Mouse (Mus musculus) MEL (cell line): ENCODE measurements around the gene Lyrm1. TPM values are rescaled to one million over a fixed set of nuclear protein-coding genes. Genes with fewer than 3 reads are reported as not detected.

Experiments used
- DNase-seq: peaks from one replicate; pipeline ENCODE4 v3.0.0; 2011; ENCODE audit warnings: low read depth, low spot score
- H3K27ac ChIP-seq: 2 replicates; pipeline ENCODE4 v1.5.1; 2012; ENCODE audit warnings: low read depth, mild to moderate bottlenecking, control low read depth, low read length, moderate library complexity; ENCODE audit not compliant: control insufficient read depth
- H3K27me3 ChIP-seq, 2 experiments: fragments of 150-350 bp in 1 of 2; sonication (generic) in 1 of 2; 2 replicates each; pipeline ENCODE4 v1.6.1; 2012; ENCODE audit warnings: low read length in 2 of 2, mild to moderate bottlenecking in 2 of 2, improper control_type of control experiment in 1 of 2, moderate library complexity in 1 of 2; ENCODE audit not compliant: insufficient read depth in 2 of 2, control insufficient read depth in 1 of 2
- H3K36me3 ChIP-seq, 2 experiments: 2 replicates each; pipeline ENCODE4 v1.6.1; 2012 to 2014; ENCODE audit warnings: low read length in 2 of 2, improper control_type of control experiment in 1 of 2, inconsistent platforms in 1 of 2, mild to moderate bottlenecking in 1 of 2; ENCODE audit not compliant: insufficient read depth in 2 of 2, control insufficient read depth in 1 of 2
- H3K4me1 ChIP-seq, 2 experiments: fragments of 150-350 bp in 1 of 2; sonication (generic) in 1 of 2; 2 replicates each; pipeline ENCODE4 v1.6.1; 2012; ENCODE audit warnings: low read length in 2 of 2, improper control_type of control experiment in 1 of 2, mild to moderate bottlenecking in 1 of 2; ENCODE audit not compliant: insufficient read depth in 2 of 2, control insufficient read depth in 1 of 2
- H3K4me3 ChIP-seq, 2 experiments: fragments of 150-350 bp in 1 of 2; sonication (generic) in 1 of 2; 2 replicates each; pipeline ENCODE4 v1.5.1; 2012; ENCODE audit warnings: low read depth in 2 of 2, low read length in 2 of 2, mild to moderate bottlenecking in 2 of 2, moderate library complexity in 2 of 2, control low read depth in 1 of 2, improper control_type of control experiment in 1 of 2; ENCODE audit not compliant: control insufficient read depth in 1 of 2, insufficient read depth in 1 of 2
- H3K79me2 ChIP-seq: 2 replicates; pipeline ENCODE4 v1.6.1; 2012; ENCODE audit warnings: mild to moderate bottlenecking, low read length, moderate library complexity; ENCODE audit not compliant: control insufficient read depth, poor library complexity, insufficient read depth
- H3K9ac ChIP-seq: 2 replicates; pipeline ENCODE4 v1.6.1; 2012; ENCODE audit warnings: low read depth, mild to moderate bottlenecking, control low read depth, low read length, moderate library complexity; ENCODE audit not compliant: control insufficient read depth, poor library complexity, severe bottlenecking
- H3K9me3 ChIP-seq: fragments of 150-350 bp; sonication (generic); replicated peaks from 2 replicates; pipeline ENCODE4 v1.6.1; 2012; ENCODE audit warnings: mild to moderate bottlenecking, low read length, improper control_type of control experiment, moderate library complexity; ENCODE audit not compliant: insufficient read depth
- BHLHE40 ChIP-seq: IDR thresholded peaks from 2 replicates; pipeline ENCODE4 v1.6.1; 2012; ENCODE audit warnings: low read depth, mild to moderate bottlenecking, inconsistent platforms, low read length, improper control_type of control experiment, borderline replicate concordance
- CTCF ChIP-seq, 3 experiments: IDR thresholded peaks in 2 of 3; conservative IDR thresholded peaks in 1 of 3; 2 replicates each; pipeline ENCODE4 v1.5.1; 2011 to 2012; ENCODE audit warnings: low read length in 3 of 3, low read depth in 2 of 3, mild to moderate bottlenecking in 2 of 3, improper control_type of control experiment in 1 of 3, inconsistent platforms in 1 of 3, mixed read lengths in 1 of 3, moderate library complexity in 1 of 3; ENCODE audit not compliant: control insufficient read depth in 1 of 3, insufficient read depth in 1 of 3, poor library complexity in 1 of 3, severe bottlenecking in 1 of 3
- E2F4 ChIP-seq: IDR thresholded peaks from 2 replicates; pipeline ENCODE4 v1.6.1; 2011; ENCODE audit warnings: low read depth, low read length, improper control_type of control experiment, borderline replicate concordance
- EP300 ChIP-seq, 2 experiments: IDR thresholded peaks; 2 replicates each; pipeline ENCODE4 v1.6.1; 2011; ENCODE audit warnings: improper control_type of control experiment in 2 of 2, low read length in 2 of 2, low read depth in 1 of 2, mild to moderate bottlenecking in 1 of 2
- GABPA ChIP-seq: IDR thresholded peaks from 2 replicates; pipeline ENCODE4 v1.6.1; 2012; ENCODE audit warnings: low read depth, mild to moderate bottlenecking, inconsistent platforms, low read length, improper control_type of control experiment, moderate library complexity
- GATA1 ChIP-seq: IDR thresholded peaks from 2 replicates; pipeline ENCODE4 v1.6.1; 2011; ENCODE audit warnings: low read depth, low read length, improper control_type of control experiment
- KAT2A ChIP-seq: conservative IDR thresholded peaks from 2 replicates; pipeline ENCODE4 v1.6.1; 2012; ENCODE audit warnings: low read depth, low read length, improper control_type of control experiment, inconsistent platforms
- MAX ChIP-seq: IDR thresholded peaks from 2 replicates; pipeline ENCODE4 v1.6.1; 2011; ENCODE audit warnings: low read length, improper control_type of control experiment
- MEF2A ChIP-seq: IDR thresholded peaks from 2 replicates; pipeline ENCODE4 v1.6.1; 2014; ENCODE audit warnings: low read depth, mild to moderate bottlenecking, inconsistent platforms, low read length, improper control_type of control experiment; ENCODE audit not compliant: poor library complexity, insufficient replicate concordance, severe bottlenecking; ENCODE audit errors: extremely low read depth
- MYB ChIP-seq: IDR thresholded peaks from 2 replicates; pipeline ENCODE4 v1.6.1; 2011; ENCODE audit warnings: mild to moderate bottlenecking, low read depth, low read length, improper control_type of control experiment
- MYC ChIP-seq: IDR thresholded peaks from 2 replicates; pipeline ENCODE4 v1.6.1; 2011; ENCODE audit warnings: low read depth, mild to moderate bottlenecking, low read length, improper control_type of control experiment, moderate library complexity
- NRF1 ChIP-seq: IDR thresholded peaks from 2 replicates; pipeline ENCODE4 v1.6.1; 2014; ENCODE audit warnings: low read depth, mild to moderate bottlenecking, inconsistent platforms, low read length, improper control_type of control experiment, moderate library complexity; ENCODE audit not compliant: poor library complexity, insufficient read depth, severe bottlenecking
- POLR2AphosphoS5 ChIP-seq: IDR thresholded peaks from 2 replicates; pipeline ENCODE4 v1.6.1; 2012; ENCODE audit warnings: low read depth, borderline replicate concordance, mild to moderate bottlenecking, inconsistent platforms, low read length, moderate library complexity, mixed read lengths
- RAD21 ChIP-seq: IDR thresholded peaks from 2 replicates; pipeline ENCODE4 v1.6.1; 2011; ENCODE audit warnings: mild to moderate bottlenecking, low read depth, low read length, improper control_type of control experiment
- TBP ChIP-seq: IDR thresholded peaks from 2 replicates; pipeline ENCODE4 v1.8.0; 2011; ENCODE audit warnings: low read depth, low read length, improper control_type of control experiment
- UBTF ChIP-seq: IDR thresholded peaks from 2 replicates; pipeline ENCODE4 v1.6.1; 2012; ENCODE audit warnings: low read depth, mild to moderate bottlenecking, inconsistent platforms, low read length, improper control_type of control experiment, moderate library complexity, borderline replicate concordance; ENCODE audit not compliant: insufficient read depth
- ZNF384 ChIP-seq: IDR thresholded peaks from 2 replicates; pipeline ENCODE4 v1.6.1; 2012; ENCODE audit warnings: low read depth, mild to moderate bottlenecking, inconsistent platforms, low read length, improper control_type of control experiment
- polyA plus RNA-seq, 2 experiments: library from polyadenylated mRNA; stranded (reverse) in 1 of 2; unstranded in 1 of 2; fragments of >175 nt in 1 of 2; fragments of >200 nt in 1 of 2; gene quantifications; 2 replicates each; pipeline versions ENCODE4 v1.2.1 to v1.2.4; 2012; ENCODE audit warnings: low replicate concordance in 2 of 2, low read depth in 1 of 2; ENCODE audit not compliant: insufficient read length in 2 of 2, insufficient read depth in 1 of 2, missing spikeins in 1 of 2
- total RNA-seq: library from RNA; depleted of rRNA; stranded (reverse); fragments of 300-350 nt; gene quantifications from 2 replicates; pipeline ENCODE4 v1.2.3, GENCODE M21; 2012

Gene Lyrm1
- total and polyA plus RNA-seq, 3 experiments: 4.0 to 4.4 TPM; not detected in 1

DNA sequence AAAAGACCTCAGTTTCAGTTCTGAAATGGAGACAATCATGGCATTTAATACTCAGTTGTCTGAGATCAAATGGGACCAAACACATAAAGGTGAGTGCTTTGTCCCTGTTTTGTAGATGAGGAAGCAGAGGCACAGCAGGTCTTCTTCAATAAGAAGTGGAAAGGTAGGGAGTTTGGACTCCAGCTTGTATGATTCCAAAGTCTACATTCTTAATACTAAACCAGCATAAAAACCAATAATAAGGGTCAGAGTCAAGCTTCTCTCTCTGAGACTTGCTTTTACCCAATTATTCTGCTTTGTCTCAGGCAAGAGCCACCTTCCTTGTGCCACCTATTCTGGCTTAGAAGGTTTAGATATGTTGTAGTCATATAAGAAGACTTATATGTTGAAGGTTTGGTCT, 82.9 kb downstream of the Lyrm1 start:
- Histone ChIP-seq H3K4me1 (peaks cover 19 to 32% of the 10 kb centered on the region in 2 experiments), H3K27me3 (no peaks in the 10 kb centered on the region), H3K9me3 (no peaks in the 10 kb centered on the region), H3K9ac (no peak overlapping the region), H3K79me2 (no peaks in the 10 kb centered on the region), H3K27ac (no peak overlapping the region), H3K36me3 (peaks cover 0 to 25% of the 10 kb centered on the region in 2 experiments; a peak in 2 of 4 replicates), H3K4me3 (no peak overlapping the region)
- no peak for DNase-seq
- TF ChIP-seq TBP (no peak), NRF1 (no peak), UBTF (no peak), CTCF (IDR thresholded peaks at IDR 0.05 in 2 of 3, conservative IDR thresholded peaks at IDR 0.05 in 1 of 3; ENCODE audit: control insufficient read depth in 1 of 3, insufficient read depth in 1 of 3, low read depth in 2 of 3, low read length in 3 of 3, poor library complexity in 1 of 3, severe bottlenecking in 1 of 3) (no peak), POLR2AphosphoS5 (no peak), BHLHE40 (no peak), GATA1 (no peak)

DNA sequence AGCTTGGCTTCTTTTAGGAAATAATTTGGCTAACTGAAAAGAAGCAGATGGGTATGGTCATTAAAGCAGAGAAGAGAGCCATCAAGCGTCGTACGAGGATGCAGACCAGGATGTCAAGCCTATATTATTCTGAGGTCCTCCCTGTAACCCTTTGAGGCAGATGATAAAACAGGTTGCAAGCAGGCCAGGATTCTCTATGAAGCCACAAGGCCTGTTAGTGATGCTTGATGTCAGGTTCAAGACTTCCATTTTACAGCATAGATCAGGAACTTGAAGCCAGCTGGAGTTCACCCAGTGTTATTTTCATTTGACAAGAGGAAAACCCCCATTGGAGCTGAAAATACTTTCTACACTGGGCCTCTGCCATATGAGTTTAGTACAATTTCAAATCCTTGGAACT, 84.5 kb downstream of the Lyrm1 start:
- TF ChIP-seq BHLHE40: no peak
- TF ChIP-seq GABPA: no peak
- no peak for TF ChIP-seq UBTF
- no peak for TF ChIP-seq EP300 (IDR thresholded peaks at IDR 0.05; ENCODE audit: low read depth in 1 of 2, low read length in 2 of 2)
- no peak for TF ChIP-seq MEF2A
- no peak for TF ChIP-seq MYB
- TF ChIP-seq KAT2A: no peak
- TF ChIP-seq RAD21: no peak
- no peak for TF ChIP-seq MYC
- no peak for TF ChIP-seq GATA1
- TF ChIP-seq MAX: no peak
- no peak for TF ChIP-seq E2F4
- no peak for TF ChIP-seq ZNF384
- no peak for TF ChIP-seq POLR2AphosphoS5
- Histone ChIP-seq H3K79me2 (no peaks in the 10 kb centered on the region), H3K36me3 (peaks cover 0 to 16% of the 10 kb centered on the region in 2 experiments; a peak in 2 of 4 replicates), H3K9me3 (no peaks in the 10 kb centered on the region), H3K4me1 (peaks cover 14 to 23% of the 10 kb centered on the region in 2 experiments), H3K9ac (no peak overlapping the region), H3K27ac (no peak overlapping the region), H3K4me3 (no peak overlapping the region), H3K27me3 (no peaks in the 10 kb centered on the region)
- DNase-seq: no peak
